In genomic region chr1:40765521-40765920, GRCm38 (mm10) we compare ENCODE assay signal across 23 mouse cellular contexts. TPM values are rescaled to one million over a fixed set of nuclear protein-coding genes. Genes with fewer than 3 reads are reported as not detected.
DNase-seq lines count a peak whose midpoint lies in the region; TF ChIP-seq lines count a peak whose summit lies in the region.
"Had no signal": no experiment of that assay in that cellular context is flagged by ENCODE, and none has a peak within 500 bp of the region (broad histone marks: within the 10 kb centered on the region; RNA-seq: fewer than 3 reads in every experiment).

No protein-coding gene starts in this region.

- 91% methylated on average over 12 of the region's 12 CpGs for WGBS in small intestine, adult 2 months

- TF ChIP-seq POLR2A in small intestine, adult 2 months (IDR thresholded peaks at IDR 0.05; ENCODE audit: low read depth, low read length): no peak

- peak; percentile 81 for DNase-seq in heart, adult 11 months
- DNase-seq in heart, postnatal 25 days (ENCODE audit: low spot score): no peak
- DNase-seq in gastrocnemius, adult 18-20 months (ENCODE audit: low spot score): peak; percentile 56
- peak; percentile 42 for DNase-seq in gastrocnemius, postnatal 14 days
- no peak for DNase-seq in cerebellum, postnatal 4 days (ENCODE audit: low spot score in 2 of 2)
- DNase-seq in frontal cortex, postnatal 10 days (ENCODE audit: low spot score in 2 of 2): no peak
- DNase-seq: adrenal gland, postnatal 14 days; B cell, adult 2 months; cerebellum, adult 2 months; embryo, embryonic 11 days; heart, postnatal 10 days had no signal

- no peak for TF ChIP-seq CTCF in small intestine, adult 2 months (IDR thresholded peaks at IDR 0.05; ENCODE audit: extremely low read depth, insufficient read length, insufficient replicate concordance, low read depth, low read length)

- peaks cover 12% of the 10 kb centered on the region for H3K4me1 ChIP-seq in small intestine, adult 2 months (ENCODE audit: control insufficient read depth, insufficient read depth, insufficient read length, low read length)
- H3K4me1 ChIP-seq: embryonic facial prominence, embryonic 15.5 days had no signal

- H3K36me3 ChIP-seq in small intestine, adult 2 months (ENCODE audit: control insufficient read depth, insufficient read depth, low read length): peaks cover 22% of the 10 kb centered on the region
- H3K36me3 ChIP-seq: embryonic facial prominence, embryonic 15.5 days; forebrain, embryonic 10.5 days; G1E; hindbrain, embryonic 13.5 days had no signal

- no peak overlapping the region for H3K4me3 ChIP-seq in small intestine, adult 2 months (ENCODE audit: low read depth, low read length)
- H3K4me3 ChIP-seq: embryonic facial prominence, embryonic 15.5 days; erythroblast, embryonic 14.5 days; forebrain, embryonic 10.5 days; hindbrain, embryonic 13.5 days had no signal

- H3K27me3 ChIP-seq in small intestine, adult 2 months (ENCODE audit: control insufficient read depth, insufficient read depth, low read length): no peaks in the 10 kb centered on the region
- H3K27me3 ChIP-seq: embryonic facial prominence, embryonic 15.5 days; hindbrain, embryonic 13.5 days had no signal

- peak overlapping the region; percentile 77 for H3K27ac ChIP-seq in small intestine, adult 2 months (ENCODE audit: insufficient read depth, low read depth, low read length)
- H3K27ac ChIP-seq: embryonic facial prominence, embryonic 15.5 days; forebrain, embryonic 10.5 days; hindbrain, embryonic 13.5 days; hindbrain, postnatal 0 days had no signal

- intact Hi-C loops in heart, postnatal 25 days (cut with DNase I): loop anchor here (10.0 kb wide), 1 partner anchor 111 kb away; no protein-coding TSS in a partner anchor
- intact Hi-C loops in gastrocnemius, postnatal 14 days (cut with DNase I; ENCODE audit: low total_unique reads): no loop called here

RNA-seq across cellular contexts. Expression of gene Mfsd9, which starts 25.0 kb away (rescaled TPM):
- total RNA-seq in heart, postnatal 25 days (2021): under 1 TPM; 0.70 to 0.83 TPM
- under 1 TPM; 0.41 to 0.43 TPM for total RNA-seq in gastrocnemius, adult 18-20 months (2021)
- under 1 TPM; 0.33 to 0.59 TPM for total RNA-seq in gastrocnemius, postnatal 14 days (2021)
- 6.7 and 14.0 TPM in 2 replicates for polyA plus RNA-seq in small intestine, adult 2 months (2012; rRNA removed)

RNA-seq across cellular contexts. Expression of gene Tmem182, which starts 39.9 kb away (rescaled TPM):
- 100 to 1,000 TPM; 141 to 153 TPM for total RNA-seq in heart, postnatal 25 days (2021)
- total RNA-seq in gastrocnemius, adult 18-20 months (2021): 100 to 1,000 TPM; 214 to 218 TPM
- total RNA-seq in gastrocnemius, postnatal 14 days (2021): 100 to 1,000 TPM; 181 to 201 TPM
- not detected in 2 replicates for polyA plus RNA-seq in small intestine, adult 2 months (2012; rRNA removed)
- total RNA-seq: common myeloid progenitor, adult 5-6 weeks; hematopoietic stem cell, adult 5-6 weeks had no signal
- polyA plus RNA-seq: activated CD4-positive, CD25-positive, alpha-beta regulatory T cell, adult 4 months; CD4-positive, CD25-positive, alpha-beta regulatory T cell, adult 4 months; erythroblast, embryonic 14.5 days; forebrain, embryonic 10.5 days; forebrain, embryonic 14.5 days; G1E had no signal

Comparison
In these comparisons a context has a peak if more than half of its experiments do, and no peak if none do; other contexts are left out.
1. DNase-seq: peak in heart, adult 11 months (single experiment), gastrocnemius, adult 18-20 months (single experiment) and gastrocnemius, postnatal 14 days (single experiment); none in heart, postnatal 25 days (single experiment), cerebellum, postnatal 4 days (0 of 2) and frontal cortex, postnatal 10 days (0 of 2).